Mouse (Mus musculus) T-helper 17 cell (primary cell): Measurements from ENCODE around the gene Tbc1d30.

Experiments used
- in situ Hi-C, 2 experiments: fragments of 300-600 bp; cut with MboI, MseI; formaldehyde crosslinking; loops; 1 replicate in 1 of 2; 2 replicates in 1 of 2; pipeline ENCODE4 v1.15.1; 2025; ENCODE audit warnings: high pct_unique_total_duplicates in 2 of 2

The Tbc1d30 gene

DNA sequence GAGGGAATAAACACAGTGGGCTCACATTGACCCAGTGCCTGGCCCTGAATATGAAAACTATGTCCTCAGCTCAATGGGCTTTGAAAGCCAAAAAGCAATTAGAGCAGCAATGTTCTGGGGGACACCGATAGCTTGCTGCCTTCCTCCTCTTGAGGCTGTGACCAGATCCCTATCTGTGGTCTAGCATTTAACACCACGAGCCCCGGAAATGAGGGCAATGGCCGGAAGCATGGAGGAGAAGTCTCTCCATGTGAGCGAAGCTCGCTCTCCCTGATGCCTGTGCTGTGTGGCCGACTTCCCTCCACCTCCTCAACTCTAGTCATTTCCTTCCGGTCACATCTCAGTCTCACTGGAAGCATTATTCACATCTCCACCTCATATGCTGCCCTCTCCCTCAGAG lies 82.3 kb downstream of the Tbc1d30 start:
- in situ Hi-C loops = loop anchor here in 1 of 2 experiments (25.0 kb wide), 2 partner anchors 956 to 1056 kb away; partner anchors contain the start of genes Irak3 and Tmbim4

DNA sequence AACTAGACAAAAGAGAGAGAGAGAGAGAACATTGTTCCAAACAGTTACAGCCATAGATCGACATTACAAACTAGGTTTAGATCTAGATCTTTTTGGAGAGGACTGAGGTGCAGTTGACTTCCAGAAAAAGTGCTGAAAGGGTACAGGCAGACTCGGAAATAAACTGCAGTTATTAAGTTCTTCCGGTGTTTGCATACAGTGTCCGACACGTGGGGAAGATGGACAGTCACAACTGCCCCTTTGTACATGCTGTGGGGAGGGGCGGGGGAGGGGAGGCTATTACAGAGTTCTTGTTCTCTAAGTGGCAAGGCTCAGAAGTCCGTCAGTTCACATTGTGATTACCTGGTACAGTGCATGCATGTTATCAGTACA lies 86.9 kb downstream of the Tbc1d30 start:
- in situ Hi-C loops = loop anchor here in 1 of 2 experiments (5.0 to 25.0 kb wide), 3 partner anchors 358 to 1052 kb away; partner anchors contain the start of genes Irak3 and Tmbim4

DNA sequence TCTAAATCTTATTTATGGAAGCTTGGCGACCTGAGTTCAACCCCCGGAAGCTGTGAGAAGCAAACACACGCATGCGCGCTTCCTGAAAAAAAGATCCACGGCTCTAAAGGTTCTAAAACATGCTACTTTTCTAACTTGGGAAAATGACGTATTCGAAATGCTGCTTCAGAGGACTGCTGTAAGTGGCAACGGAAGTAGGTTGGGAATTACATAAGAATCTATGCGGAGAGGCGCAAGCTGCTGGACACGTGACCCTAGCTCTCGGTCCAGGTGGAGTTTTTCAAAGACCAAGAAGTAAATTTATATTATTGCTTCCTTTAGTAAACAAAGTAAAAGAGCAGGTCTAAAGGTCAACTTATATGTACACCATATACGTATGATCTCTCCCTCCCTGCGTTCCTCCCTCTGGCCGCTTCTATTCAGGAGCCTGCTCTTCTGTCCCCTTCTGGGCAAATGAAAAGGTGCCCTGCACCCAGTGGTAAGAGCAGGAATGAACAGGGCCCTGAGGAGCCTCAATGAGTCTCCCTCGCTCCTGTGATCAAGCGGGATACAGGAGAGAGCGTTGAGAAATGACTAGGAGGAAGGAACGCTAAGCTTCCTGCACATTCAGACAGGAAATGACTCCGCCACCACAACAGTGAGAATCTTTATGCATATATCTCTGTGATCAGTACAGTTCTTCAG lies 87.4 kb downstream of the Tbc1d30 start:
- in situ Hi-C loops = loop anchor here in 1 of 2 experiments (5.0 to 25.0 kb wide), 3 partner anchors 359 to 1051 kb away; partner anchors contain the start of genes Irak3 and Tmbim4

DNA sequence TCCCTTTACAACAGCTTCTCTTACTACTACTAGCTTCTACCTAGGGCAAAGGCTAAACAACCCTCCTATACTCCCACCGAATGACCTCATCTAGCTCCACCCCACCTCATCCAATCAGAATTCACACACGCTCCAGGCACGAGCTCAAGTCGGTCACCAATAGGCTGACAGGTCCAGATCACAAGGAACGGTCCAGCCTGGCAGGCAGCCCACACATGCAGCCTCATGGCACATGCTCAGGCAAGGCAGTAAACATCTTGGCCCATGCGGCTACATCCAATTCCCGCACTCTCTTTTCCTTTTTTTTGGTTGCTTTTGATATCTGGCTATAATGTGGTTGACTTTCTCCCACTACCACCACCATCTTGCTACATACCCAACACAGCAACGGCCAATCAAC lies 88.9 kb downstream of the Tbc1d30 start:
- in situ Hi-C loops = loop anchor here in 1 of 2 experiments (5.0 to 25.0 kb wide), 3 partner anchors 360 to 1050 kb away; partner anchors contain the start of genes Irak3 and Tmbim4

DNA sequence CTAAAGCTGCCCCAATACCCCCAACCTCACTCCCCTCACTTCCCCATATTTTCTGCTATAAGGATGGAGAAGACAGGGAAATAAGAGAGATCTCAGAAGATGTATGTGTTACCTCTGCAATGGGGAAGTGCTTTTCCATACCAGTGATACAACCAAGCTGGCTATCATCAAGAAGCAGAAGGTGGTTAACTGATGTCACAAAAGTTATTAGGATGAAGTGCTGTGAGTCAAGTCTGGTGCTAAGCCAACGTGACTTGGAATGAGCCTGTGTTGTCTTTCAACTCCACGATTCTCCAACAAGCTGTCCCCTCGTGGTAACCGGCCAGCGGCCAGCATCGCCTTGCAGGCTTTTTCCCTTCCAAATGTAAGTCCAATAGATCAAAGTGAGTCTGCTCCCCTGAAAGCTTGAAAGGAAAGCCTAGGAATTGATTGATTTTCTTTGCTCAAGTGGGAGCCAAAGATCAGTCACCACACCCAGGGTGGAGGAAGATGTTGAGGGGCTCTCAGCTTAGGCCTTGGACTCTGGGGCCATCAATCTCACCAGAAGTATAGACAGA lies 90.0 kb downstream of the Tbc1d30 start:
- in situ Hi-C loops = loop anchor here in 1 of 2 experiments (5.0 to 25.0 kb wide), 3 partner anchors 361 to 1049 kb away; partner anchors contain the start of genes Irak3 and Tmbim4

DNA sequence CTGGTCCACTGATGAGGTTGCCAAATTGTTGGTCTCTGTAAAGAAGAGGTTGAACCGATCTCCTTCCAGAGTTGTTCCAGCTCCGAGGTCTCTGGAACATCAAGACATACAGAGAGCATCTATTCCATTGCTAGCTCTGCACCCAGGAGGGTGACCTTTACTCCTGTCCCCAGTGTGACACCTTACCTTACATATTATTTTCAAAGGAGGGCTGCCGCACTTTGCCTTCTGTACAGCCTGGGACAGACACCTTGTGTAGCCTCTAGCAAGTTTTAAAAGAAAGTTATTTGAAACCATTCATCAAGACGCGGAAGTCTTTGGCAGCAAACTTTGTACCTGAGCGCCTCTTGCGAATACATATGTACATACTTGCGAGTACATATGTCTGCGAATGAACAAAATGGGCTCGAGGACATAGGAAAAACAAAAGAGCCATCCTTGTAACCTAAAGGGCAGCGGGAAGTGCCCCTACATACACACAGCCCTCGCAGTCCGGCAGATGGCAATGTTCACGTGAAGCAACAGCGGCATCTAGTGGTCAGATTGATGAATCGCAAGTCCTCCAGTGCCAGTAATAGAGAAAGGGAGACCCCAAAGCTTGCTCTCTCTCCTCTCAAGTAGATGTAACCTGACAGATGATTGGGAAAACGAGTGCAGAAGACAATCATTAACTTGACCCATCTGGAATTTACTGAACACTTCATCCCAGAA lies 94.8 kb downstream of the Tbc1d30 start:
- in situ Hi-C loops = loop anchor here (5.0 to 25.0 kb wide), 3 partner anchors 129 to 1044 kb away; partner anchors contain the start of genes Irak3 (in 1 of the 2) and Tmbim4 (in 1 of the 2)

DNA sequence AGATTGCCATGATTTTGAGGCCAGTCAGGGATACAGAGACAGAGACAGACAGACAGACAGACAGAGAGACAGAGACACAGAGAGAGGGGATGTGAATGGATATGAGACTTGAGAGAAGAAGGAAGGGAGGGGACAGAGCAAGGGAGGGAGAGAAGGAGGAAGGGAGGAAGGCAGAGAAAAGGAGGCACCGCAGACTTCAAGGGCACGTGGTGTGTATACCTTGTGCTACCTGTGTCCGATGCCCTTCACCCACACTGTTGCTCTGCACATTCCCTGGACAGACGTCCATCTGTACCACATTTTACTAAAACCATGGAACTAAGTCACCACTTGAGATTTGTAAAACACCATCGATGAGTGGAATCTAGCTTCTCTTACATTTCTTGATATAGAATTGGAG lies 95.6 kb downstream of the Tbc1d30 start:
- in situ Hi-C loops = loop anchor here (5.0 to 25.0 kb wide), 3 partner anchors 128 to 1043 kb away; partner anchors contain the start of genes Irak3 (in 1 of the 2) and Tmbim4 (in 1 of the 2)

DNA sequence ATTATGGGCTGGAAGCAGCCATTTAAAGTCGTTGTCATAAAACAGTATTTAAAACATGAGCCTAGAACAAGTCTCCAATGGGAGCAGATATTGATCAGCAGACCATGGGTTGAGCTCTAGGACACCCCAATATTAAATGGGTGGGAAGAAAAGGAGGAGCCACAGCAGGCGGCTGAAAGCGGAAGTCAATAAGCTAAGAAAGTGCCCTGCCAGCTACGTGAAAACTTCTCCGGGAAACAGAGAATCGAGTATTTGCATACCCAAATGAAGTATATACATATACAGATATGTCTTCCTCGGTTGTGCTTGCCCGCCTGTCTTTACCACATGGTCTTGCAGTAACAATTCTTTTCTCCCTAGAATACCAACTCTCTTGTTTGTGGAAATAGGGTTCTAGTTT lies 96.7 kb downstream of the Tbc1d30 start:
- in situ Hi-C loops = loop anchor here in 1 of 2 experiments (25.0 kb wide), 2 partner anchors 942 to 1042 kb away; partner anchors contain the start of genes Irak3 and Tmbim4

DNA sequence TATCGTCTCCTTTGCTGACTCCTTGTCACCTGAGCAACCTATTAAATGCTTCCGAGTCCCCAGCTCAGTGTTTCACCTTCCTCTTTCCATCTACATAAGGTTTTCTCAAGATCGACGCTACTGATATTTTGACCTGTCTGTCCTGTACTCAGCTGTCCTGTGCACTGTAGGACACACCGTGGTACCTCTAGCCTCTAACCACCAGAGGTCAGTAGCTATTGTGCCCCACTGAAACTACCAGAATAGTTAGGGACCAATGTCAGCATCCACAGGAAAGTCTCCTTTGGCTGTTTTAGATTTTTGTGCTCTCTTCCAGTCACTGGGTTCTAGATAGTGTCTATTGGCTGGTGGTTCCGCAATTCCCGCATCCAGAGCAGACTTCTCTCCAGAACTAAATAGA lies 98.3 kb downstream of the Tbc1d30 start:
- in situ Hi-C loops = loop anchor here in 1 of 2 experiments (25.0 kb wide), 2 partner anchors 940 to 1040 kb away; partner anchors contain the start of genes Irak3 and Tmbim4

DNA sequence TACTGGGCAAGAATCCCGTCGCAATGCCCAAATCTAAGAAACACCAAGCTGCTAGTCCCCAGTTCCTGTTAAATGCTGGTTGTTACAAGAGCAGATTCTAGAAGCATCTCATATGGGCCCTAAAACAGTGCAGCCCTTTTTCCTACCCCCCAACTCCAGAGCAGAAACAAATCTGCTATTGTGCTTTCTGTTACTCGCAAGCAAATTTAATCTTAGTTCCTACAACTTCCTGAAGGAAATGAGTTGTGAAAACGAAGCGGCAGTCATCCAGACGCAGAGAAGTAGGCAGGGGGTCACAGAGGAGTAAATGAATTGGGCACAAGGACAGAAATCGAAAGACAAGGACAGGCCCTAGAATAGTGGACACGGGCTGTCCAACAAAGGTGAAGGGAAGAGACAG lies 99.9 kb downstream of the Tbc1d30 start:
- in situ Hi-C loops = loop anchor here in 1 of 2 experiments (25.0 kb wide), 2 partner anchors 939 to 1039 kb away; partner anchors contain the start of genes Irak3 and Tmbim4

DNA sequence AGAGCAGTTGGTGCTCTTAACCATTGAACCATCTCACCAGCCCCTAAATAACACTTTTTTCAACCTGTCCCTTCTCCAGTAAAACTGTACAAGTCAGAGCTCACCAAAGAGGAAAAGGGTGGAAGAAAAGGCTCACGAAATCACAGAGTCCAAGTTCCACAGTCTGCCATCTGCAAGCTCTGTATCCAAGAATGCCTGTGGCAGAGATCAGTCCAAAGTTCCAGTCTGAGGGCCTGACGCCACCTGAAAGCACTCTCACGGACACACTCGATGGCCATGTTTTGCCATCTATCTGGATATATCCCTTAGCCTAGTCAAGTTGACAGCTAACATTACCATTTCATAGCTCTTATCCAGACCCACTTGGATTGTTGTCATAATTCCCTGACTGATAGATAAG lies 101.3 kb downstream of the Tbc1d30 start:
- in situ Hi-C loops = loop anchor here in 1 of 2 experiments (5.0 to 25.0 kb wide), 3 partner anchors 128 to 1038 kb away; partner anchors contain the start of genes Irak3 and Tmbim4

DNA sequence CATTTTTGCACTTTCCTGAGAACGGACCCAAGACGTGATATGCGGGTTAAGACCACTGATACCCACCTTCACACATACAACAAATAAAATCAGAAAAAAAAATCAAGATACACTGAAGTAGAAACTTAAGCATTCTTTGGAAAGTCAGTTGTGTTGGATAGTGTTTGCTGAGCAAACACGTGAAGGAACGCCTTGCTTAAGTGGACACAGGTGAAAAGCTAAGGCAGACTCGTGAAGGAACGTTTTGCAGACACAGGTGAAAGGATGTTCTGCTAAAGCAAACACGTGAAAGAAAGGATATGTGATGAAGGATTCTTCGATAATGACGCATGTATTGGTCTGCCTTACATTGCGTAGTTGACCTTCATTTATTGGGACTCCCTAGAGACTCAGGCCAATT lies 103.5 kb downstream of the Tbc1d30 start:
- in situ Hi-C loops = loop anchor here in 1 of 2 experiments (5.0 kb wide), 1 partner anchor 125 kb away; no protein-coding TSS in a partner anchor

DNA sequence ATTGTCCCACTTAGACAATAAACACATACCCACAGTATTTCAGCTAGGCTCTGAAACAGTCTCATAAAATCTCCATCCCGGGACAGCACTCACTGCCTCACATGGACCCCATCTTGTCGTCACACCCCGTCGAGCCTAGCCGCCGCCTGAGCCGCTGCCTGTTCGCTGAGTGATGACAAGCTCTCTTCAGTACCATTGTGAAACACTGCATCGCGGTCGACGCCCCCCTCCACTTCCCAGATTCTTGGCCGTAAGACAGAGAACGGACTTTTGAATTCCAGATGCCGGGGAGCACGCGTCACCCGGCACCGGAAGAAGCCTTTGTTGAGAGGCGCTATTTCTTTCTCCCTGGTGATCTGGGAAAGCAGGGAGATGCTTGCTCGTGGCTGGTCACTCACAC lies 104.1 kb downstream of the Tbc1d30 start:
- in situ Hi-C loops = loop anchor here in 1 of 2 experiments (5.0 kb wide), 1 partner anchor 125 kb away; no protein-coding TSS in a partner anchor

DNA sequence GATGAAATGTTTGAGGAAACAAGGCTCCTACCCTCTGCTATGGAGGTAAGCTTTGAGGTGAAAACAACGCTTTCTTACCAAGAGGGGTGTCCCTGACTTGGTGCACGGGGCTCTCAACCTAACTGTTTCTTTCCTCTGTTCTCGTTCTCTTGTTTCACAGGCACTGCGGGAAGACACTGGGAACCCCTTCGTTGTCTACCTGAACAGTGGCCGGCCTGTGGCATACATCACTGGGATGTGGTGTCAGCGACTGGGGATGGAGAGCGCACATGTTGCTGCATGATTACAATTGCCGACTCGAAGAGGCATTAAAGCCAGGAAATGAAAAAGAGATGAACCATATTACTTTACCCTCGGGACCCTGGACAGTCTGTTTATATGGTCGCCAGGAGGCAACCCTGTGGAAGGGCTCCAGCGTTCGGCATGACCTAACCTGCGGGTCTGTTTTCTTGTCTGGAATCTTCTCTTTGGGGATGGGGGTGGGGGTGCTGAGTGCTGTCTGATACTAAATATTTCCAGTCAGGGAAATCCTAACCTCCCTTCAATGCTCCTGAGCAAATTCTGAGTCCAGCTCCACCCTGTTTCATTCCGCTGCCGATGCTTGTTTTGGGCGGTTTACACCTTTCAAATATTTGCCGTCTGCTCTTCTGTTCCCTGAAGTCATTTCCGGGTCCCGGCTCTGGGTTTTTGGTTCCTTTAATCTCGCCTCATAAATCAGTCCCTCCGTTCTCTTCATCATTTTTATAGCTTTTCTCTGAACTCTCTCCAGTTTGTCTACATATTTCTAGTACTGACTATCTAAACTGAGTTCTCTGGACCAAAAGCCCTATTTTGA lies 107.5 kb downstream of the Tbc1d30 start:
- in situ Hi-C loops = no loop called here

DNA sequence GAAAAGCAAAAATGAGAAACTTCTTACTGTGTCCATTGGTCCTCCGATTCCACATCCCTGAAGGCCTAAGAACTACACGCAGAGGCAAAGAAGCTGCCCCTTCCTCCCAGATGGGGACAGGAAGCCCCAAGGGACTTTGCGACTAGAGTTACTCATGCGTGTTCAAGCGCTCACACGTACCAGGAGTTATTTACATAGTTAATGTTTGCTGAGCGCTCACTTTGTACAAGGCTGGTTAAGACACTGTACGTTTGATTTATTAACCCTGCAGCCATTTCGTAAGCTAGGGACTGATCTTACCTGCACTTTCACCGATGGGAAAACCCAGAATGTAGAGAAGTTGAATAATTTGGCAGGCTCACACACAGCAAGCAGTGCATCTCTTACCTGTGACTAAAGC lies 108.5 kb downstream of the Tbc1d30 start:
- in situ Hi-C loops = no loop called here

DNA sequence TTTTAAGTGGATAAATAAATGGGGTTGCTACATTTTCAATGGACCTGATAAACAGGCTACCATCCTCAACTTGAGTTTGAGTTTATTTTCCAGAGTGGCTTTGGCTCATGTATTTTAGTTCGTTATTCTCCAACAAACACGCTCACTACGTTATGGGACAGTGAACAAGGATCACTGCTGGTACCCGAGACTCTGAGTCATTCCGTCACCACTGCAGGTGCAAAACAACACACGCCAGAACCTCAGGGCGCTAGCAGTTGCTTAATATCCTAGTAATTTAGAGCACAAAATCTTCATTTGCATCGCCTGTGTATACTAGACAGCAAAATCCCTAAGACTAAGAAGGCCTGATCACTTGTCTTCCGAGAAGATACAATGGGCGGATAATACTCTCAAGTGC lies 112.0 kb downstream of the Tbc1d30 start:
- in situ Hi-C loops = loop anchor here in 1 of 2 experiments (10.0 kb wide), 1 partner anchor 706 kb away; no protein-coding TSS in a partner anchor

DNA sequence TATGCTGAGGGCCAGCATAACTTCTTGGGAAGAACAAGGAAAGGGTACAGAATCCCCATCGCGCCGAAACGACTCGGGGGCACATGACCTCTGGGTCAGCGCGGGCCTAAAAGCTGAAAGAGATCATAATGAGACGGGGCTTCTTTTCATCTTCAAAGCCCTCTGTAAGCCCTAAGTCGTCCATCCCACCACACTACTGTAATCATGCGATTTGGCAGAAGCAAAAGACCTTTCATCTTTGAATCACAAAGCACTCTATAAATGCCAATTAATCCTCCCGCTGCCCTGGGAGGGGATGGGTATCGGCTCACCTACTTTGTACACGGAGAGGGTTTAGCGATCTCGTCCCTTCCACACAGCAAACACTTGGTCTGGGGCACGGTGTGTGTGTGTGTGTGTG lies 112.5 kb downstream of the Tbc1d30 start:
- in situ Hi-C loops = loop anchor here in 1 of 2 experiments (10.0 kb wide), 1 partner anchor 706 kb away; no protein-coding TSS in a partner anchor

DNA sequence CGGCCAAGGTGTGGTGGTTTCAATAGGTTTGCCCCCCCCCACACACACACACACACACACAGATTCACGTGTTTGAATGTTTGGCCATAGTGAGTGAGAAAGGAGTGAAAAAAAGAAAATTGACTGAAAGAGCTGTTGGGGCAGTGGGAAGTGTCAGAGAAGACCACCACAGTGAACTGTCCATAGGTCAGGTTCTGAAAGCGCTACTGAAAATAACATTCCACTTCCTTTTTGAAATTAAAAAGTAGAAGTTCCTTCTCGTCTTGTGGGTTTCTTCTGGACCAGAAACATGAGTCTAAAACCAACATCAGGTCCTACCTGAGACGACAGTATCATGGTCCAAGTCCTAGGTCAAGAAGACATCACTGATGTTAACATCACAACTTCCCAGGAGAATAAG lies 113.7 kb downstream of the Tbc1d30 start:
- in situ Hi-C loops = loop anchor here in 1 of 2 experiments (10.0 kb wide), 1 partner anchor 707 kb away; no protein-coding TSS in a partner anchor

DNA sequence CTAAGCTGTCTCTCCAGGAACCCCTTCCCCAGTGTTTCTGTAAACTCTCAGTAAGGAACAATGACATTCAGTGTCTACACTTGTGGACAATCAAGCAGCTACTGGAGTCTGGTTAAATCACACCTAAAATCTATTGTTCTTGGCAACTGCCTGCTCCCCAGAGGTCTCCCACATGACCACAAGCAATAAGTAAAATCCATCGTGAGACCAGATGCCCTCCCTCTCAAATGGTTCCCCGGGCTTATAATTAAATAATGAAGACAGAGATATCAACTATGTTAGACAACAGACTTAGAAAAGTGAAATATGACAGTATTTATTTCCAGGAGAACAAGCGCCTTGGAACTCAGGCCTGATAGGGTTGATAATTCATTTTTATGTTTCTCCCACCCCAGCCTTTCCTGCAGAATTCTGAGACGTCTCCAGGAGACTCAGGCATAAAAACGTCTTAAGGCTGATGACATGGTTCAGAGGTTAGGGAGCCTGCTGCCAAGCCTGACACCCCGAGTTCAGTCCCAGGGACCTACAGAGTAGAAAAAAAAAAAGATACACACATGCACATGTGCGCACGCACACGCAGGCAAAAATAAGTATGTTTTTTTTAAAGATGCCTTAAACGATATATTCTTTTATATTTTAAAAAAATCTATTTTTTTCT lies 115.8 kb downstream of the Tbc1d30 start:
- in situ Hi-C loops = loop anchor here in 1 of 2 experiments (10.0 kb wide), 1 partner anchor 710 kb away; no protein-coding TSS in a partner anchor
